ENCODE assay signal across 22 mouse cellular contexts in the genomic region with DNA sequence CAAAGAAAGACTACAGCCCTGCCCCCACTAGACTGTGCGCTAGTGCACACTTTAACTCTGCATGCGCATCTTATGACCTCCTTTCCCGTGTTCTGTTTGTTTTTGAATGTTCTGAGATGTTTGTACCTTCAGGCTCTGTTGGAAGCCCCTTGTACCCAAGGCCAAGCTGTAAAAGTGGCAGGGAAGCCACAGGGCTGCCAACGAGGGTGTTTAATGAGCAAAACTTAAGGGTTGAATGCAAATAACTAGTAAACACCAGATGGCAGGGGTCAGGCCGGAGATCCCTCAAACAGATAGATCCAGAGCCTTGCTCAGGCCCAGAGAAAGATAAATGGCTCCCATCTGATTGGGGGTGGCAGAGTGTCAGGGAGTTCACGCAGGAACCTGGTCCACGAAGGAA. TPM values are rescaled to one million over a fixed set of nuclear protein-coding genes. Genes with fewer than 3 reads are reported as not detected.
DNase-seq lines count a peak whose midpoint lies in the region; ATAC-seq and TF ChIP-seq lines count a peak whose summit lies in the region.
"Had no signal": no experiment of that assay in that cellular context is flagged by ENCODE, and none has a peak within 500 bp of the region (broad histone marks: within the 10 kb centered on the region; RNA-seq: fewer than 3 reads in every experiment).

No protein-coding gene starts in this region.

- H3K27me3 ChIP-seq in forebrain, embryonic 10.5 days (ENCODE audit: poor library complexity, severe bottlenecking) = no peaks in the 10 kb centered on the region
- no peaks in the 10 kb centered on the region for H3K27me3 ChIP-seq in forebrain, postnatal 0 days (ENCODE audit: insufficient read depth, low read length)
- H3K27me3 ChIP-seq in midbrain, embryonic 15.5 days (replicated peaks) = no peaks in the 10 kb centered on the region
- H3K27me3 ChIP-seq in midbrain, embryonic 13.5 days = no peaks in the 10 kb centered on the region
- H3K27me3 ChIP-seq in limb, embryonic 12.5 days = peaks cover 4% of the 10 kb centered on the region; the same call in 1 of the 2 replicates
- H3K27me3 ChIP-seq: liver, embryonic 13.5 days had no signal

- H3K4me2 ChIP-seq in forebrain, postnatal 0 days (ENCODE audit: low read depth) = no peak overlapping the region
- H3K4me2 ChIP-seq in midbrain, embryonic 15.5 days = no peak overlapping the region
- no peak overlapping the region for H3K4me2 ChIP-seq in midbrain, embryonic 13.5 days (replicated peaks)
- peak overlapping the region; percentile 22 for H3K4me2 ChIP-seq in limb, embryonic 12.5 days
- H3K4me2 ChIP-seq: embryonic facial prominence, embryonic 12.5 days; liver, embryonic 13.5 days had no signal

- H3K36me3 ChIP-seq in forebrain, embryonic 10.5 days (replicated peaks) = no peaks in the 10 kb centered on the region
- H3K36me3 ChIP-seq in forebrain, postnatal 0 days (ENCODE audit: insufficient read depth) = no peaks in the 10 kb centered on the region
- no peaks in the 10 kb centered on the region for H3K36me3 ChIP-seq in midbrain, embryonic 15.5 days (replicated peaks)
- no peaks in the 10 kb centered on the region for H3K36me3 ChIP-seq in midbrain, embryonic 13.5 days
- no peaks in the 10 kb centered on the region for H3K36me3 ChIP-seq in limb, embryonic 12.5 days
- H3K36me3 ChIP-seq: embryonic facial prominence, embryonic 12.5 days; heart, embryonic 10.5 days; liver, embryonic 13.5 days had no signal

- no peaks in the 10 kb centered on the region for H3K9me3 ChIP-seq in forebrain, embryonic 10.5 days
- H3K9me3 ChIP-seq in forebrain, postnatal 0 days (ENCODE audit: low read length) = no peaks in the 10 kb centered on the region
- H3K9me3 ChIP-seq in midbrain, embryonic 15.5 days = no peaks in the 10 kb centered on the region
- no peaks in the 10 kb centered on the region for H3K9me3 ChIP-seq in midbrain, embryonic 13.5 days
- no peaks in the 10 kb centered on the region for H3K9me3 ChIP-seq in limb, embryonic 12.5 days
- H3K9me3 ChIP-seq: embryonic facial prominence, embryonic 12.5 days; heart, embryonic 10.5 days; liver, embryonic 13.5 days had no signal

- no peak for ATAC-seq in forebrain, postnatal 0 days
- ATAC-seq in midbrain, embryonic 15.5 days (replicated peaks) = peak; percentile 42; the same call in 1 of the 2 replicates
- ATAC-seq in midbrain, embryonic 13.5 days = no peak
- ATAC-seq in limb, embryonic 12.5 days (ENCODE audit: insufficient number of reproducible peaks, insufficient read depth, low FRiP score, low TSS enrichment, low read depth) = no peak
- ATAC-seq: hindbrain, postnatal 0 days; intestine, postnatal 0 days had no signal

- H3K27ac ChIP-seq in forebrain, embryonic 10.5 days = 0 out of 2 replicates have a peak overlapping the region, but pooled peaks have one; percentile 17
- H3K27ac ChIP-seq in forebrain, postnatal 0 days (ENCODE audit: low read depth, low read length) = no peak overlapping the region
- no peak overlapping the region for H3K27ac ChIP-seq in midbrain, embryonic 15.5 days
- H3K27ac ChIP-seq in midbrain, embryonic 13.5 days = no peak overlapping the region
- H3K27ac ChIP-seq in limb, embryonic 12.5 days = peak overlapping the region; percentile 64
- H3K27ac ChIP-seq: embryonic facial prominence, embryonic 12.5 days; gastrocnemius, adult 2 months; heart, embryonic 10.5 days; hindbrain, postnatal 0 days; liver, embryonic 13.5 days had no signal

- DNase-seq in forebrain, embryonic 10.5 days (ENCODE audit: extremely low spot score, low spot score) = no peak
- no peak for DNase-seq in forebrain, postnatal 0 days
- DNase-seq in gastrocnemius, postnatal 36 days = no peak
- no peak for DNase-seq in layer of hippocampus, postnatal 36 days
- no peak for DNase-seq in kidney, postnatal 14 days
- DNase-seq: adrenal gland, postnatal 10 days; cerebellum, adult 8-10 months; gastrocnemius, adult 2 months; heart, postnatal 4 days; layer of hippocampus, adult 9-11 months; left cerebral cortex, postnatal 4 days; liver, embryonic 13.5 days; lung, adult 2 months; lung, postnatal 14 days; retina, postnatal 1 day had no signal

- intact Hi-C loops in gastrocnemius, postnatal 36 days (cut with DNase I) = no loop called here

- WGBS in forebrain, embryonic 10.5 days = 79% methylated on average over 7 of the region's 7 CpGs
- 50% methylated on average over 7 of the region's 7 CpGs for WGBS in forebrain, postnatal 0 days
- 58% methylated on average over 7 of the region's 7 CpGs for WGBS in midbrain, embryonic 15.5 days
- 65% methylated on average over 7 of the region's 7 CpGs for WGBS in midbrain, embryonic 13.5 days
- WGBS in limb, embryonic 12.5 days = 19% methylated on average over 7 of the region's 7 CpGs

- peaks cover 39% of the 10 kb centered on the region for H3K4me1 ChIP-seq in forebrain, embryonic 10.5 days
- H3K4me1 ChIP-seq in forebrain, postnatal 0 days (ENCODE audit: insufficient read depth) = no peaks in the 10 kb centered on the region
- H3K4me1 ChIP-seq in midbrain, embryonic 15.5 days = 0 out of 2 replicates have a peak, but pooled peaks cover 4% of the 10 kb centered on the region
- H3K4me1 ChIP-seq in midbrain, embryonic 13.5 days (replicated peaks) = peaks cover 14% of the 10 kb centered on the region; the same call in 1 of the 2 replicates
- peaks cover 34% of the 10 kb centered on the region for H3K4me1 ChIP-seq in limb, embryonic 12.5 days (replicated peaks)
- H3K4me1 ChIP-seq: liver, embryonic 13.5 days had no signal

- H3K9ac ChIP-seq in forebrain, postnatal 0 days = no peak overlapping the region
- no peak overlapping the region for H3K9ac ChIP-seq in midbrain, embryonic 15.5 days
- no peak overlapping the region for H3K9ac ChIP-seq in midbrain, embryonic 13.5 days (replicated peaks)
- no peak overlapping the region for H3K9ac ChIP-seq in limb, embryonic 12.5 days (replicated peaks)
- H3K9ac ChIP-seq: embryonic facial prominence, embryonic 12.5 days; liver, embryonic 13.5 days had no signal

- no peak overlapping the region for H3K4me3 ChIP-seq in forebrain, embryonic 10.5 days
- no peak overlapping the region for H3K4me3 ChIP-seq in forebrain, postnatal 0 days (ENCODE audit: low read depth, low read length)
- no peak overlapping the region for H3K4me3 ChIP-seq in midbrain, embryonic 15.5 days
- H3K4me3 ChIP-seq in midbrain, embryonic 13.5 days (replicated peaks) = no peak overlapping the region
- H3K4me3 ChIP-seq in limb, embryonic 12.5 days (replicated peaks) = no peak overlapping the region
- H3K4me3 ChIP-seq: embryonic facial prominence, embryonic 12.5 days; gastrocnemius, adult 2 months; heart, embryonic 10.5 days; liver, embryonic 13.5 days had no signal

- TF ChIP-seq CTCF in forebrain, postnatal 0 days (IDR thresholded peaks at IDR 0.05; ENCODE audit: low read depth) = no peak

RNA-seq across cellular contexts. Expression of a gene that starts 42.0 kb away (rescaled TPM):
- polyA plus RNA-seq in forebrain, embryonic 10.5 days (2016; fragmentation: Nextera tagmentation; extraction: Ambion mirVana) = 4.7 and 4.9 TPM in 2 replicates
- total RNA-seq in forebrain, postnatal 0 days (2014; rRNA removed) = 18.9 and 27.9 TPM in 2 replicates
- polyA plus RNA-seq in forebrain, postnatal 0 days (2015; fragmentation: Nextera tagmentation; extraction: Ambion mirVana) = 6.7 and 9.4 TPM in 2 replicates
- polyA plus RNA-seq in midbrain, embryonic 15.5 days (2015; fragmentation: Nextera tagmentation; extraction: Ambion mirVana) = 14.5 and 17.5 TPM in 2 replicates
- 7.2 and 9.7 TPM in 2 replicates for polyA plus RNA-seq in midbrain, embryonic 13.5 days (2015; fragmentation: Nextera tagmentation; extraction: Ambion mirVana)
- polyA plus RNA-seq in limb, embryonic 12.5 days (2016; fragmentation: Nextera tagmentation; extraction: Ambion mirVana) = 26.2 and 32.5 TPM in 2 replicates
- 10 to 100 TPM; 17.0 to 19.0 TPM for total RNA-seq in gastrocnemius, postnatal 36 days (2021)
- total RNA-seq in layer of hippocampus, postnatal 36 days (2021) = 10 to 100 TPM; 44.1 to 71.4 TPM

Comparison
In these comparisons a context has a peak if more than half of its experiments do, and no peak if none do; other contexts are left out.
1. H3K27ac ChIP-seq: peak in forebrain, embryonic 10.5 days (single experiment) and limb, embryonic 12.5 days (single experiment); none in forebrain, postnatal 0 days (single experiment), midbrain, embryonic 15.5 days (single experiment) and midbrain, embryonic 13.5 days (single experiment).